Comparison of ENCODE assay signal across 13 mouse cellular contexts in the genomic region with DNA sequence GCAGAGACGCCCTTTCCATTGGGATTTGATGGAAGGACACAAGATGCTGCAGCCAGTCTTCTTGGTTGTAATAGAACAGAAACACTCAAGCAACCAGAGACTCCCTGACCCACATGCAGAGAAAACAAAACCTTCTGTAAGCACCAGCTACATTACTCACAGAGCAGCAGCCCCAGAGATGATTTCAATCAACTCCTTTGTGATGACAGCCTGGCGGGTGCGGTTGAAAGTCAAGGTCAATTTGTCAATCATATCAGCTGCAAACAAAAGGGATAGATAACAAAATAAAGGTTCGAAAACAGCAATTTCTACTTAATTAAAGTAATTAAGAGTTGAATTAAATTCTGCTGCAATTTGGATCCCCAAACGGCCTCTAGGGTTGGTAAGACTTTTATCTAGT. TPM values are rescaled to one million over a fixed set of nuclear protein-coding genes. Genes with fewer than 3 reads are reported as not detected.
A peak's percentile ranks its signal among the peaks of the same experiment; 100 is the strongest.
DNase-seq lines count a peak whose midpoint lies in the region.
"Had no signal": no experiment of that assay in that cellular context is flagged by ENCODE, and none has a peak within 500 bp of the region (broad histone marks: within the 10 kb centered on the region; RNA-seq: fewer than 3 reads in every experiment).

No protein-coding gene starts in this region.

- peak; percentile 38 to 82 for DNase-seq in adrenal gland, adult (ENCODE audit: inconsistent age in 2 of 2, low spot score in 1 of 2)
- no peak for DNase-seq in adrenal gland, adult 18-20 months (ENCODE audit: low spot score in 2 of 2)
- DNase-seq in adrenal gland, adult 8-10 months, result peak; percentile 39
- DNase-seq in adrenal gland, postnatal 4 days (ENCODE audit: low spot score in 2 of 2), result no peak
- DNase-seq in adrenal gland, postnatal 36 days, result peak; percentile 48 to 61
- DNase-seq in left cerebral cortex, postnatal 25 days (ENCODE audit: low spot score in 2 of 2), result no peak
- DNase-seq: B cell, adult 2 months; cerebellum, adult 11 months; cerebellum, adult 18-20 months; cerebellum, adult 8-10 months; cerebellum, postnatal 10 days; cerebellum, postnatal 25 days; forebrain, postnatal 0 days had no signal

- intact Hi-C loops in left cerebral cortex, postnatal 25 days (cut with DNase I), result no loop called here

RNA-seq across cellular contexts. Expression of gene Taf3, which starts 10.4 kb away (rescaled TPM):
- total RNA-seq in adrenal gland, adult 18-20 months (2021), result 10 to 100 TPM; 10.8 TPM
- total RNA-seq in adrenal gland, adult 8-10 months (2022), result 10 to 100 TPM; 11.8 to 12.7 (median 12.4) TPM
- 10 to 100 TPM; 11.2 to 11.9 TPM for total RNA-seq in adrenal gland, postnatal 4 days (2021)
- 10 to 100 TPM; 11.8 to 12.1 TPM for total RNA-seq in adrenal gland, postnatal 36 days (2021)
- 10 to 100 TPM; 14.6 to 15.2 TPM for total RNA-seq in left cerebral cortex, postnatal 25 days (2021)

RNA-seq across cellular contexts. Expression of gene Atp5c1, which starts 21.5 kb away (rescaled TPM):
- 100 to 1,000 TPM; 387 to 397 TPM for total RNA-seq in adrenal gland, adult 18-20 months (2021)
- 100 to 1,000 TPM; 232 to 390 (median 312) TPM for total RNA-seq in adrenal gland, adult 8-10 months (2022)
- total RNA-seq in adrenal gland, postnatal 4 days (2021), result 100 to 1,000 TPM; 368 to 376 TPM
- total RNA-seq in adrenal gland, postnatal 36 days (2021), result 100 to 1,000 TPM; 357 to 442 TPM
- total RNA-seq in left cerebral cortex, postnatal 25 days (2021), result 100 to 1,000 TPM; 243 to 265 TPM

RNA-seq across cellular contexts. Expression of gene Kin, which starts 21.6 kb away (rescaled TPM):
- 10 to 100 TPM; 14.8 to 19.3 TPM for total RNA-seq in adrenal gland, adult 18-20 months (2021)
- 10 to 100 TPM; 12.3 to 18.2 (median 15.6) TPM for total RNA-seq in adrenal gland, adult 8-10 months (2022)
- 10 to 100 TPM; 21.2 to 25.5 TPM for total RNA-seq in adrenal gland, postnatal 4 days (2021)
- 10 to 100 TPM; 15.2 to 18.1 TPM for total RNA-seq in adrenal gland, postnatal 36 days (2021)
- 10 to 100 TPM; 10.7 to 12.6 TPM for total RNA-seq in left cerebral cortex, postnatal 25 days (2021)

Comparison
In these comparisons a context has a peak if more than half of its experiments do, and no peak if none do; other contexts are left out.
1. DNase-seq: peak in adrenal gland, adult (2 of 2), adrenal gland, adult 8-10 months (single experiment) and adrenal gland, postnatal 36 days (2 of 2); none in adrenal gland, adult 18-20 months (0 of 2), adrenal gland, postnatal 4 days (0 of 2) and left cerebral cortex, postnatal 25 days (0 of 2).